Mouse (Mus musculus) limb, embryonic 14.5 days (tissue): ENCODE results near the gene Focad. TPM values are rescaled to one million over a fixed set of nuclear protein-coding genes. Genes with fewer than 3 reads are reported as not detected.

Experiments
- ATAC-seq: fragments of 200-750 bp; cut with Nextera tagmentation; 2 replicates; pipeline ENCODE4 v1.8.0; 2017; ENCODE audit warnings: low read depth, moderate number of reproducible peaks, moderate TSS enrichment; ENCODE audit not compliant: low FRiP score
- DNase-seq: peaks from one replicate; pipeline ENCODE4 v3.0.0-alpha.2; 2015; ENCODE audit warnings: low spot score
- H3K27ac ChIP-seq: fragments of 300-500 bp; sonication (generic); replicated peaks from 2 replicates; pipeline ENCODE4 v1.5.1; 2014; ENCODE audit warnings: low read depth, mild to moderate bottlenecking, low read length, moderate library complexity, mixed read lengths
- H3K27me3 ChIP-seq: fragments of 300-500 bp; sonication (generic); 2 replicates; pipeline ENCODE4 v1.6.1; 2014; ENCODE audit warnings: low read length, mixed read lengths; ENCODE audit not compliant: control insufficient read depth, insufficient read depth
- H3K36me3 ChIP-seq: fragments of 300-500 bp; sonication (generic); 2 replicates; pipeline ENCODE4 v1.6.1; 2014; ENCODE audit warnings: mild to moderate bottlenecking, low read length, moderate library complexity, mixed read lengths; ENCODE audit not compliant: control insufficient read depth, insufficient read depth
- H3K4me1 ChIP-seq: fragments of 300-500 bp; sonication (generic); 2 replicates; pipeline ENCODE4 v1.6.1; 2014; ENCODE audit warnings: antibody characterized with exemption, low read length, mixed read lengths; ENCODE audit not compliant: control insufficient read depth, insufficient read depth
- H3K4me2 ChIP-seq: fragments of 300-500 bp; sonication (generic); replicated peaks from 2 replicates; pipeline ENCODE4 v1.6.1; 2014; ENCODE audit warnings: low read depth, mild to moderate bottlenecking, low read length, moderate library complexity; ENCODE audit not compliant: severe bottlenecking
- H3K4me3 ChIP-seq: fragments of 300-500 bp; sonication (generic); replicated peaks from 2 replicates; pipeline ENCODE4 v1.5.1; 2014; ENCODE audit warnings: low read length
- H3K9ac ChIP-seq: fragments of 300-500 bp; sonication (generic); 2 replicates; pipeline ENCODE4 v1.6.1; 2014; ENCODE audit warnings: mild to moderate bottlenecking, low read depth, low read length, moderate library complexity; ENCODE audit not compliant: severe bottlenecking
- H3K9me3 ChIP-seq: fragments of 300-500 bp; sonication (generic); 2 replicates; pipeline ENCODE4 v1.6.1; 2016; ENCODE audit warnings: low read length; ENCODE audit not compliant: control insufficient read depth
- POLR2A ChIP-seq: fragments of 200-500 bp; IDR thresholded peaks from 2 replicates; pipeline ENCODE4 v1.8.0; 2012; ENCODE audit warnings: inconsistent platforms, mild to moderate bottlenecking, moderate library complexity, borderline replicate concordance; ENCODE audit not compliant: insufficient read depth, insufficient read length; ENCODE audit errors: extremely low read depth
- whole genome bisulfite sequencing: fragments of 180-500 bp; shearing (Covaris S2); extraction: QIAGEN DNeasy Blood & Tissue Kit; methylation state at CpG from one replicate; pipeline ENCODE4 v1.1.7; 2014; 5-methylcytosine and 5-hydroxymethylcytosine counted together
- microRNA counts: library from miRNA; unstranded; fragments of <30 nt; microRNA quantifications from one replicate; lab custom pipeline; 2016
- microRNA-seq: library from miRNA; unstranded; fragments of <30 nt; microRNA quantifications from one replicate; pipeline ENCODE4, GENCODE M21; 2016
- polyA plus RNA-seq, 2 experiments: library from polyadenylated mRNA; depleted of rRNA in 1 of 2; stranded (reverse) in 1 of 2; unstranded in 1 of 2; fragments of >200 nt; fragmentation: Nextera tagmentation in 1 of 2; extraction: Ambion mirVana in 1 of 2; gene quantifications; 2 replicates each; pipeline versions ENCODE4 v1.2.1 to v1.2.3; 2012 to 2014

Gene Focad
- polyA plus RNA-seq, 2 experiments = 15.7 to 19.5 TPM

- Histone ChIP-seq H3K9ac (no peak overlapping the region), H3K27ac (no peak overlapping the region), H3K9me3 (no peaks in the 10 kb centered on the region), H3K4me1 (no peaks in the 10 kb centered on the region), H3K4me3 (no peak overlapping the region), H3K27me3 (no peaks in the 10 kb centered on the region), H3K4me2 (no peak overlapping the region), H3K36me3 (no peaks in the 10 kb centered on the region)
- DNase-seq (no peak), ATAC-seq (no peak)
- WGBS = 74% methylated on average over 2 of the region's 2 CpGs
- no peak for TF ChIP-seq POLR2A
Measured at GRCm38 (mm10) chr4:88458673-88459072, 364.2 kb downstream of the Focad start.

MicroRNAs encoded within 50 kb of the gene (microRNA counts, 519-probe panel; counts per million panel counts)
- microRNA mmu-miR-491 (lab: Ali Mortazavi, UCI) = not detected

Small RNAs within 50 kb of the gene (microRNA-seq; reads per million reads assigned to microRNA genes)
- gene Mir491 = 1.4 reads per million

Other genes starting within 250 kb of the Focad start
- gene Mllt3, start 61.3 kb upstream of the Focad start, polyA plus RNA-seq (2012; rRNA removed) = 22.2 and 23.4 TPM in 2 replicates
- 41.3 and 41.6 TPM in 2 replicates for gene Mllt3, start 61.3 kb upstream of the Focad start, polyA plus RNA-seq (2014; fragmentation: Nextera tagmentation; extraction: Ambion mirVana)